Mouse (Mus musculus): Measurements from ENCODE around the gene Lrrc47. TPM values are rescaled to one million over a fixed set of nuclear protein-coding genes. Genes with fewer than 3 reads are reported as not detected.

Lrrc47 gene
- total RNA-seq, 2 experiments from 2014 or later: 54.8 to 55.4 TPM

- no peak for DNase-seq (ENCODE audit: low spot score in 2 of 2)
Measured at GRCm38 (mm10) chr4:154022844-154023243, 11.3 kb downstream of the Lrrc47 start.

- no peak for DNase-seq (ENCODE audit: low spot score in 2 of 2)
Measured at GRCm38 (mm10) chr4:154023754-154024601, 12.4 kb downstream of the Lrrc47 start.

GRCm38 (mm10) chr4:154024729-154025521, 13.4 kb downstream of the Lrrc47 start:
- DNase-seq (ENCODE audit: low spot score in 2 of 2): no peak

- DNase-seq (ENCODE audit: low spot score in 2 of 2): peak; percentile 64 to 71
Measured at GRCm38 (mm10) chr4:154025641-154026440, 14.3 kb downstream of the Lrrc47 start, which contains the start of gene Smim1. TSS of gene Smim1 (minus strand) at chr4:154026230.

GRCm38 (mm10) chr4:154026441-154026761, 14.9 kb downstream of the Lrrc47 start:
- DNase-seq (ENCODE audit: low spot score in 2 of 2): no peak

GRCm38 (mm10) chr4:154028066-154028465, 16.5 kb downstream of the Lrrc47 start:
- no peak for DNase-seq (ENCODE audit: low spot score in 2 of 2)

- DNase-seq (ENCODE audit: low spot score in 2 of 2): no peak
Measured at GRCm38 (mm10) chr4:154028646-154029045, 17.1 kb downstream of the Lrrc47 start.

- DNase-seq (ENCODE audit: low spot score in 2 of 2): no peak
Measured at GRCm38 (mm10) chr4:154037123-154037522, 25.6 kb downstream of the Lrrc47 start.

- no peak for DNase-seq (ENCODE audit: low spot score in 2 of 2)
Measured at GRCm38 (mm10) chr4:154042577-154042976, 31.0 kb downstream of the Lrrc47 start, which contains the start of gene Ccdc27. TSS of gene Ccdc27 (minus strand) at chr4:154042677.

- DNase-seq (ENCODE audit: low spot score in 2 of 2): no peak
Measured at GRCm38 (mm10) chr4:154045837-154046236, 34.3 kb downstream of the Lrrc47 start.

- DNase-seq (ENCODE audit: low spot score in 2 of 2): no peak
Measured at GRCm38 (mm10) chr4:154051401-154051800, 39.9 kb downstream of the Lrrc47 start.

GRCm38 (mm10) chr4:154053065-154053464, 41.5 kb downstream of the Lrrc47 start:
- DNase-seq (ENCODE audit: low spot score in 2 of 2): no peak

GRCm38 (mm10) chr4:154055482-154055881, 44.0 kb downstream of the Lrrc47 start:
- no peak for DNase-seq (ENCODE audit: low spot score in 2 of 2)

- no peak for DNase-seq (ENCODE audit: low spot score in 2 of 2)
Measured at GRCm38 (mm10) chr4:154056046-154056445, 44.5 kb downstream of the Lrrc47 start.

- no peak for DNase-seq (ENCODE audit: low spot score in 2 of 2)
Measured at GRCm38 (mm10) chr4:154056661-154057060, 45.1 kb downstream of the Lrrc47 start.

- DNase-seq (ENCODE audit: low spot score in 2 of 2): no peak
Measured at GRCm38 (mm10) chr4:154057696-154058095, 46.2 kb downstream of the Lrrc47 start.

GRCm38 (mm10) chr4:154064827-154065773, 53.6 kb downstream of the Lrrc47 start:
- no peak for DNase-seq (ENCODE audit: low spot score in 2 of 2)

- no peak for DNase-seq (ENCODE audit: low spot score in 2 of 2)
Measured at GRCm38 (mm10) chr4:154070896-154071295, 59.4 kb downstream of the Lrrc47 start.

All from adrenal gland, adult 18-20 months (tissue).